Mouse (Mus musculus): ENCODE results near the gene Trappc4.
"Not testable (repeated sequence)": the region's sequence is repeated elsewhere in the genome, so short reads cannot be mapped to it uniquely, and the experiment has no call there.

The Trappc4 gene

GRCm38 (mm10) chr9:44408693-44409092 lies 1.3 kb upstream of the Trappc4 start:
- DNase-seq (ENCODE audit: low spot score in 2 of 2) = not testable (repeated sequence)

- DNase-seq (ENCODE audit: low spot score in 2 of 2) = no peak
These were observed 325 bp upstream of the Trappc4 start for GRCm38 (mm10) chr9:44407752-44408097.

- no peak for DNase-seq (ENCODE audit: low spot score in 2 of 2)
These were observed 2.4 kb downstream of the Trappc4 start for GRCm38 (mm10) chr9:44405011-44405410.

GRCm38 (mm10) chr9:44401081-44401480 lies 6.3 kb downstream of the Trappc4 start:
- DNase-seq (ENCODE audit: low spot score in 2 of 2) = no peak

- no peak for DNase-seq (ENCODE audit: low spot score in 2 of 2)
These were observed 7.6 kb downstream of the Trappc4 start for GRCm38 (mm10) chr9:44399795-44400114.

GRCm38 (mm10) chr9:44399114-44399794 lies 8.1 kb downstream of the Trappc4 start:
- DNase-seq (ENCODE audit: low spot score in 2 of 2) = no peak

GRCm38 (mm10) chr9:44398551-44398950 lies 8.8 kb downstream of the Trappc4 start:
- DNase-seq (ENCODE audit: low spot score in 2 of 2) = no peak

GRCm38 (mm10) chr9:44398087-44398486 lies 9.3 kb downstream of the Trappc4 start:
- DNase-seq (ENCODE audit: low spot score in 2 of 2) = no peak

- peak; percentile 94 to 95 for DNase-seq (ENCODE audit: low spot score in 2 of 2)
These were observed 10.6 kb downstream of the Trappc4 start, which contains the start of gene Slc37a4 for GRCm38 (mm10) chr9:44396684-44397411. Gene Slc37a4 (plus strand): TSS chr9:44396852.

- peak; percentile 80 to 92 for DNase-seq (ENCODE audit: low spot score in 2 of 2)
These were observed 15.9 kb downstream of the Trappc4 start for GRCm38 (mm10) chr9:44391466-44391865.

- DNase-seq (ENCODE audit: low spot score in 2 of 2) = peak; percentile 55 to 84
These were observed 18.1 kb downstream of the Trappc4 start for GRCm38 (mm10) chr9:44389273-44389672.

GRCm38 (mm10) chr9:44387221-44387620 lies 20.2 kb downstream of the Trappc4 start:
- DNase-seq (ENCODE audit: low spot score in 2 of 2) = no peak

- no peak for DNase-seq (ENCODE audit: low spot score in 2 of 2)
These were observed 22.8 kb downstream of the Trappc4 start for GRCm38 (mm10) chr9:44384596-44384995.

- no peak for DNase-seq (ENCODE audit: low spot score in 2 of 2)
These were observed 27.5 kb downstream of the Trappc4 start for GRCm38 (mm10) chr9:44379862-44380261.

- peak; percentile 99 to 100 for DNase-seq (ENCODE audit: low spot score in 2 of 2)
These were observed 28.2 kb downstream of the Trappc4 start, which contains the start of gene Hyou1 for GRCm38 (mm10) chr9:44379054-44379834. Gene Hyou1 (plus strand): TSS chr9:44379490.

GRCm38 (mm10) chr9:44378153-44378730 lies 29.2 kb downstream of the Trappc4 start:
- no peak for DNase-seq (ENCODE audit: low spot score in 2 of 2)

- not testable (repeated sequence) for DNase-seq (ENCODE audit: low spot score in 2 of 2)
These were observed 30.1 kb downstream of the Trappc4 start for GRCm38 (mm10) chr9:44377335-44377734.

- no peak for DNase-seq (ENCODE audit: low spot score in 2 of 2)
These were observed 31.3 kb downstream of the Trappc4 start for GRCm38 (mm10) chr9:44376141-44376540.

- no peak for DNase-seq (ENCODE audit: low spot score in 2 of 2)
These were observed 34.0 kb downstream of the Trappc4 start for GRCm38 (mm10) chr9:44373386-44373785.

GRCm38 (mm10) chr9:44364480-44364879 lies 42.9 kb downstream of the Trappc4 start:
- DNase-seq (ENCODE audit: low spot score in 2 of 2) = no peak

- not testable (repeated sequence) for DNase-seq (ENCODE audit: low spot score in 2 of 2)
These were observed 45.5 kb downstream of the Trappc4 start for GRCm38 (mm10) chr9:44361931-44362330.

All from spleen, postnatal 4 days (tissue).